Mouse (Mus musculus) olfactory bulb, adult 2 months (tissue): ENCODE results near the gene Rasip1. TPM values are rescaled to one million over a fixed set of nuclear protein-coding genes. Genes with fewer than 3 reads are reported as not detected.
"Not testable (repeated sequence)": the region's sequence is repeated elsewhere in the genome, so short reads cannot be mapped to it uniquely, and the experiment has no call there.

Experiments used
- H3K27ac ChIP-seq: fragments of 200-500 bp; 2 replicates; pipeline ENCODE4 v1.5.1; 2012; ENCODE audit warnings: low read depth, low read length; ENCODE audit not compliant: insufficient read depth
- H3K4me1 ChIP-seq: fragments of 200-500 bp; 2 replicates; pipeline ENCODE4 v1.6.1; 2012; ENCODE audit warnings: low read length; ENCODE audit not compliant: control insufficient read depth, insufficient read depth
- H3K4me3 ChIP-seq: fragments of 200-500 bp; 2 replicates; pipeline ENCODE4 v1.5.1; 2012; ENCODE audit warnings: mild to moderate bottlenecking, low read depth, low read length, moderate library complexity; ENCODE audit not compliant: insufficient read depth
- CTCF ChIP-seq: fragments of 200-500 bp; IDR thresholded peaks from 2 replicates; pipeline ENCODE4 v1.5.1; 2012; ENCODE audit warnings: low read depth, mild to moderate bottlenecking, low read length, moderate library complexity; ENCODE audit not compliant: insufficient read depth
- POLR2A ChIP-seq: fragments of 200-500 bp; IDR thresholded peaks from 2 replicates; pipeline ENCODE4 v1.6.1; 2012; ENCODE audit warnings: mild to moderate bottlenecking, low read depth, low read length, moderate library complexity; ENCODE audit not compliant: insufficient read depth
- WGBS: fragments of 180-500 bp; shearing (Covaris S2); methylation state at CpG from one replicate; pipeline ENCODE4 v1.1.7; 2018; 5-methylcytosine and 5-hydroxymethylcytosine counted together
- polyA plus RNA-seq: library from polyadenylated mRNA; stranded (reverse); fragments of >200 nt; gene quantifications from 2 replicates; pipeline ENCODE4 v1.2.4, GENCODE M21; 2012; ENCODE audit warnings: low replicate concordance; ENCODE audit not compliant: missing spikeins, insufficient read depth, insufficient read length

Gene Rasip1
- polyA plus RNA-seq, 1 experiment: not detected

- Histone ChIP-seq H3K4me3 (no peak overlapping the region), H3K27ac (no peak overlapping the region), H3K4me1 (peaks cover 8% of the 10 kb centered on the region)
- TF ChIP-seq POLR2A (no peak), CTCF (no peak)
- WGBS: 74% methylated on average over 8 of the region's 8 CpGs
Measured at GRCm38 (mm10) chr7:45649351-45649750, 22.1 kb downstream of the Rasip1 start.

- WGBS: 95% methylated on average over 20 of the region's 20 CpGs
- not testable (repeated sequence) for H3K4me1 ChIP-seq, H3K4me3 ChIP-seq, H3K27ac ChIP-seq
Measured at GRCm38 (mm10) chr7:45650484-45650883, 23.2 kb downstream of the Rasip1 start.

- TF ChIP-seq POLR2A: no peak
- no peak for TF ChIP-seq CTCF
- Histone ChIP-seq H3K27ac (no peak overlapping the region), H3K4me1 (peaks cover 8% of the 10 kb centered on the region), H3K4me3 (peak overlapping the region; percentile 3; the same call in 1 of the 2 replicates)
- 29% methylated on average over 17 of the region's 17 CpGs for WGBS
Measured at GRCm38 (mm10) chr7:45654424-45655047, 27.2 kb downstream of the Rasip1 start.

GRCm38 (mm10) chr7:45660746-45661478 lies 33.6 kb downstream of the Rasip1 start:
- Histone ChIP-seq H3K4me3 (no peak overlapping the region), H3K4me1 (peaks cover under 1% of the 10 kb centered on the region; the same call in 1 of the 2 replicates), H3K27ac (no peak overlapping the region)
- TF ChIP-seq POLR2A: no peak
- whole genome bisulfite sequencing: 85% methylated on average over 11 of the region's 11 CpGs

GRCm38 (mm10) chr7:45661702-45662101 lies 34.4 kb downstream of the Rasip1 start:
- not testable (repeated sequence) for H3K27ac ChIP-seq, H3K4me3 ChIP-seq
- WGBS: 94% methylated on average over 6 of the region's 6 CpGs

GRCm38 (mm10) chr7:45665303-45666138 lies 38.2 kb downstream of the Rasip1 start:
- TF ChIP-seq CTCF (no peak), POLR2A (no peak)
- WGBS: 66% methylated on average over 13 of the region's 13 CpGs
- Histone ChIP-seq H3K27ac (no peak overlapping the region), H3K4me3 (no peak overlapping the region), H3K4me1 (no peaks in the 10 kb centered on the region)

More at GRCm38 (mm10) chr7:45661702-45662101, 34.4 kb downstream of the Rasip1 start:
- not testable (repeated sequence) for H3K4me1 ChIP-seq

GRCm38 (mm10) chr7:45666161-45666560 lies 38.9 kb downstream of the Rasip1 start, which contains the start of gene Fut2:
TSS of gene Fut2 (minus strand) at chr7:45666394.
- TF ChIP-seq POLR2A (no peak), CTCF (no peak)
- WGBS: 86% methylated on average over 7 of the region's 7 CpGs
- Histone ChIP-seq H3K4me3 (no peak within 1 kb of the TSS), H3K27ac (no peak within 1 kb of the TSS), H3K4me1 (no peaks in the 10 kb centered on the region)

GRCm38 (mm10) chr7:45667761-45668160 lies 40.5 kb downstream of the Rasip1 start:
- TF ChIP-seq CTCF: no peak
- TF ChIP-seq POLR2A: no peak
- Histone ChIP-seq H3K27ac (no peak overlapping the region), H3K4me3 (no peak overlapping the region), H3K4me1 (no peaks in the 10 kb centered on the region)
- WGBS: 77% methylated on average over 14 of the region's 14 CpGs

GRCm38 (mm10) chr7:45668921-45669320 lies 41.6 kb downstream of the Rasip1 start:
- no peaks in the 10 kb centered on the region for H3K4me1 ChIP-seq
- H3K4me3 ChIP-seq: no peak overlapping the region
- WGBS: 95% methylated on average over 9 of the region's 9 CpGs
- H3K27ac ChIP-seq: no peak overlapping the region
- TF ChIP-seq CTCF: no peak
- no peak for TF ChIP-seq POLR2A
